Mouse (Mus musculus) MEL (cell line): Measurements from ENCODE around the gene Pde8b.

ENCODE experiments used
- MAZ ChIP-seq: IDR thresholded peaks from 2 replicates; pipeline ENCODE4 v1.6.1; 2012; ENCODE audit warnings: low read depth, mild to moderate bottlenecking, inconsistent platforms, low read length, improper control_type of control experiment
- POLR2A ChIP-seq, 2 experiments: IDR thresholded peaks; 2 replicates each; pipeline ENCODE4 v1.6.1; 2011 to 2012; ENCODE audit warnings: low read length in 2 of 2, mild to moderate bottlenecking in 2 of 2, control low read depth in 1 of 2, improper control_type of control experiment in 1 of 2, low read depth in 1 of 2, moderate library complexity in 1 of 2; ENCODE audit not compliant: control insufficient read depth in 1 of 2, insufficient read depth in 1 of 2, poor library complexity in 1 of 2
- RAD21 ChIP-seq: IDR thresholded peaks from 2 replicates; pipeline ENCODE4 v1.6.1; 2011; ENCODE audit warnings: mild to moderate bottlenecking, low read depth, low read length, improper control_type of control experiment
- TAL1 ChIP-seq: IDR thresholded peaks from 2 replicates; pipeline ENCODE4 v1.6.1; 2012; ENCODE audit warnings: mild to moderate bottlenecking, inconsistent platforms, low read length, moderate library complexity, mixed read lengths

DNA sequence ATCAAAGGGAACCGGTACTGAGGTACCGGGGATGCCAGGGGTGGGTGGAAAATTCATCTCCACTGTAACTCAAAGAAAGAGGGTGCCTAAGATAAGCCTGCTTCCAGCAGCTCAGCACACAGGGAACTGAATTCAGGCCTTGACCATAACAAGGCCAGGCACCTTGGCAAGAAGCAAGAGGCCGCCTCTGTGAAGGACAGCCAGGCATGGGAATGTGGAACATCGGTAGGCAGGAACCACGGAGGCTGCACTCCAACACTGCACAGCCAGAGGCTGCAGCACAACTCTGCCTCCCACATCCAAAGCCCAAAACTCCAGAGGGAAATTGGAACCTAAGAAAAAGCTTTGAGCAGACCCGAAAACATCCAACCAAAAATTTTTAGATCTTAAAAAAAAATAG is 75.9 kb downstream of the Pde8b start:
- TF ChIP-seq POLR2A (IDR thresholded peaks at IDR 0.05; ENCODE audit: control insufficient read depth in 1 of 2, insufficient read depth in 1 of 2, low read depth in 1 of 2, low read length in 2 of 2, poor library complexity in 1 of 2) (no peak), MAZ (no peak), TAL1 (no peak), RAD21 (no peak)
